13 mouse cellular contexts compared by ENCODE assay signal in genomic region chr7:128750296-128750695, GRCm38 (mm10). TPM values are rescaled to one million over a fixed set of nuclear protein-coding genes. Genes with fewer than 3 reads are reported as not detected.
A peak's percentile ranks its signal among the peaks of the same experiment; 100 is the strongest.
DNase-seq lines count a peak whose midpoint lies in the region.
"Had no signal": no experiment of that assay in that cellular context is flagged by ENCODE, and none has a peak within 500 bp of the region (broad histone marks: within the 10 kb centered on the region; RNA-seq: fewer than 3 reads in every experiment).

No protein-coding gene starts in this region.

- peak; percentile 92 for DNase-seq in heart, adult 11 months
- DNase-seq in heart, adult 9 months (ENCODE audit: low spot score in 2 of 2), result no peak
- peak; percentile 68 for DNase-seq in left cerebral cortex, postnatal 4 days
- DNase-seq in left cerebral cortex, adult 11 months (ENCODE audit: low spot score), result no peak
- peak; percentile 60 to 63 for DNase-seq in cerebellum, adult 18-20 months
- peak; percentile 80 to 83 for DNase-seq in cerebellum, postnatal 14 days
- DNase-seq in spleen, postnatal 36 days (ENCODE audit: low spot score in 2 of 2), result no peak
- no peak for DNase-seq in ovary, adult 18-20 months (ENCODE audit: low spot score)
- DNase-seq: adrenal gland, postnatal 10 days; embryo, embryonic 11 days; gastrocnemius, adult 2 months; kidney, adult 11 months; liver, postnatal 0 days had no signal

- intact Hi-C loops in left cerebral cortex, postnatal 4 days (cut with DNase I), result no loop called here

RNA-seq across cellular contexts. Expression of gene Sec23ip, which starts 5.6 kb away (rescaled TPM):
- total RNA-seq in left cerebral cortex, postnatal 4 days (2021), result 10 to 100 TPM; 34.7 to 35.3 TPM

RNA-seq across cellular contexts. Expression of gene Mcmbp, which starts 10.0 kb away (rescaled TPM):
- 10 to 100 TPM; 45.6 to 51.3 TPM for total RNA-seq in left cerebral cortex, postnatal 4 days (2021)

Comparison
In these comparisons a context has a peak if more than half of its experiments do, and no peak if none do; other contexts are left out.
1. DNase-seq: peak in heart, adult 11 months (single experiment), left cerebral cortex, postnatal 4 days (single experiment), cerebellum, adult 18-20 months (2 of 2) and cerebellum, postnatal 14 days (2 of 2); none in heart, adult 9 months (0 of 2), left cerebral cortex, adult 11 months (single experiment), spleen, postnatal 36 days (0 of 2) and ovary, adult 18-20 months (single experiment).